Mouse (Mus musculus): Measurements from ENCODE around the gene Pcmt1. TPM values are rescaled to one million over a fixed set of nuclear protein-coding genes. Genes with fewer than 3 reads are reported as not detected.
"Not testable (repeated sequence)": the region's sequence is repeated elsewhere in the genome, so short reads cannot be mapped to it uniquely, and the experiment has no call there.

Gene Pcmt1
- total and polyA plus RNA-seq, 2 experiments from 2014 or later = 92.3 to 165 TPM

GRCm38 (mm10) chr10:7622378-7622777 is 58.6 kb downstream of the Pcmt1 start:
- Histone ChIP-seq H3K9ac (no peak overlapping the region), H3K27me3 (ENCODE audit: insufficient read depth, low read length) (no peaks in the 10 kb centered on the region), H3K36me3 (ENCODE audit: insufficient read depth) (peaks cover 37% of the 10 kb centered on the region), H3K4me2 (ENCODE audit: low read depth) (no peak overlapping the region), H3K4me3 (ENCODE audit: low read depth, low read length) (no peak overlapping the region), H3K27ac (ENCODE audit: low read depth, low read length) (no peak overlapping the region), H3K9me3 (ENCODE audit: low read length) (no peaks in the 10 kb centered on the region), H3K4me1 (ENCODE audit: insufficient read depth) (no peaks in the 10 kb centered on the region)
- DNase-seq (no peak), ATAC-seq (no peak)
- 94% methylated on average over 3 of the region's 3 CpGs for WGBS
- no peak for TF ChIP-seq CTCF (IDR thresholded peaks at IDR 0.05; ENCODE audit: low read depth)

- H3K9me3 ChIP-seq (ENCODE audit: low read length) = no peaks in the 10 kb centered on the region
- no peak overlapping the region for H3K27ac ChIP-seq (ENCODE audit: low read depth, low read length)
- H3K4me1 ChIP-seq (ENCODE audit: insufficient read depth) = no peaks in the 10 kb centered on the region
- 68% methylated on average over 5 of the region's 5 CpGs for WGBS
- DNase-seq = no peak
- no peak overlapping the region for H3K4me2 ChIP-seq (ENCODE audit: low read depth)
- ATAC-seq = no peak; the same call in 1 of the 2 replicates
- H3K9ac ChIP-seq = no peak overlapping the region
- H3K4me3 ChIP-seq (ENCODE audit: low read depth, low read length) = no peak overlapping the region
- H3K27me3 ChIP-seq (ENCODE audit: insufficient read depth, low read length) = no peaks in the 10 kb centered on the region
- TF ChIP-seq CTCF (IDR thresholded peaks at IDR 0.05; ENCODE audit: low read depth) = no peak
- peaks cover 28% of the 10 kb centered on the region for H3K36me3 ChIP-seq (ENCODE audit: insufficient read depth)
Measured at GRCm38 (mm10) chr10:7620723-7621122, 60.2 kb downstream of the Pcmt1 start.

- no peak overlapping the region for H3K9ac ChIP-seq
- no peak overlapping the region for H3K27ac ChIP-seq (ENCODE audit: low read depth, low read length)
- no peak for TF ChIP-seq CTCF (IDR thresholded peaks at IDR 0.05; ENCODE audit: low read depth)
- WGBS = 80% methylated on average over 5 of the region's 5 CpGs
- H3K9me3 ChIP-seq (ENCODE audit: low read length) = peaks cover 1% of the 10 kb centered on the region; the same call in 1 of the 2 replicates
- peaks cover 29% of the 10 kb centered on the region for H3K36me3 ChIP-seq (ENCODE audit: insufficient read depth)
- ATAC-seq (no peak; the same call in 1 of the 2 replicates), DNase-seq (no peak)
- no peaks in the 10 kb centered on the region for H3K4me1 ChIP-seq (ENCODE audit: insufficient read depth)
- H3K4me2 ChIP-seq (ENCODE audit: low read depth) = no peak overlapping the region
- H3K27me3 ChIP-seq (ENCODE audit: insufficient read depth, low read length) = no peaks in the 10 kb centered on the region
- H3K4me3 ChIP-seq (ENCODE audit: low read depth, low read length) = no peak overlapping the region
Measured at GRCm38 (mm10) chr10:7619821-7620241, 61.1 kb downstream of the Pcmt1 start.

GRCm38 (mm10) chr10:7617556-7617955 is 63.4 kb downstream of the Pcmt1 start:
- H3K36me3 ChIP-seq (ENCODE audit: insufficient read depth) = peaks cover 16% of the 10 kb centered on the region; the same call in 1 of the 2 replicates
- not testable (repeated sequence) for ATAC-seq; H3K4me1 ChIP-seq (ENCODE audit: insufficient read depth); H3K27me3 ChIP-seq (ENCODE audit: insufficient read depth, low read length); H3K4me2 ChIP-seq (ENCODE audit: low read depth); H3K4me3 ChIP-seq (ENCODE audit: low read depth, low read length); H3K9ac ChIP-seq; DNase-seq; H3K9me3 ChIP-seq (ENCODE audit: low read length); H3K27ac ChIP-seq (ENCODE audit: low read depth, low read length)
- 41% methylated on average over 3 of the region's 3 CpGs for WGBS

- not testable (repeated sequence) for H3K4me3 ChIP-seq (ENCODE audit: low read depth, low read length); H3K27ac ChIP-seq (ENCODE audit: low read depth, low read length); H3K9me3 ChIP-seq (ENCODE audit: low read length); H3K4me2 ChIP-seq (ENCODE audit: low read depth); H3K27me3 ChIP-seq (ENCODE audit: insufficient read depth, low read length); H3K9ac ChIP-seq; DNase-seq; ATAC-seq; H3K4me1 ChIP-seq (ENCODE audit: insufficient read depth)
- H3K36me3 ChIP-seq (ENCODE audit: insufficient read depth) = peaks cover 13% of the 10 kb centered on the region; the same call in 1 of the 2 replicates
- 88% methylated on average over 9 of the region's 11 CpGs for WGBS
Measured at GRCm38 (mm10) chr10:7617146-7617545, 63.8 kb downstream of the Pcmt1 start.

GRCm38 (mm10) chr10:7614834-7615233 is 66.1 kb downstream of the Pcmt1 start:
- WGBS = 82% methylated on average over 8 of the region's 8 CpGs
- H3K4me3 ChIP-seq (ENCODE audit: low read depth, low read length) = no peak overlapping the region
- no peaks in the 10 kb centered on the region for H3K4me1 ChIP-seq (ENCODE audit: insufficient read depth)
- DNase-seq = no peak
- H3K9ac ChIP-seq = no peak overlapping the region
- H3K27ac ChIP-seq (ENCODE audit: low read depth, low read length) = no peak overlapping the region
- TF ChIP-seq CTCF (IDR thresholded peaks at IDR 0.05; ENCODE audit: low read depth) = no peak
- no peak for ATAC-seq
- H3K4me2 ChIP-seq (ENCODE audit: low read depth) = no peak overlapping the region
- no peaks in the 10 kb centered on the region for H3K27me3 ChIP-seq (ENCODE audit: insufficient read depth, low read length)
- H3K36me3 ChIP-seq (ENCODE audit: insufficient read depth) = peaks cover 15% of the 10 kb centered on the region
- peaks cover 4% of the 10 kb centered on the region; the same call in 1 of the 2 replicates for H3K9me3 ChIP-seq (ENCODE audit: low read length)

GRCm38 (mm10) chr10:7612210-7612609 is 68.7 kb downstream of the Pcmt1 start:
- H3K36me3 ChIP-seq (ENCODE audit: insufficient read depth) = peaks cover 29% of the 10 kb centered on the region
- H3K9me3 ChIP-seq (ENCODE audit: low read length); ATAC-seq; H3K4me1 ChIP-seq (ENCODE audit: insufficient read depth); H3K27ac ChIP-seq (ENCODE audit: low read depth, low read length); H3K9ac ChIP-seq; DNase-seq; H3K27me3 ChIP-seq (ENCODE audit: insufficient read depth, low read length); H3K4me2 ChIP-seq (ENCODE audit: low read depth); H3K4me3 ChIP-seq (ENCODE audit: low read depth, low read length): not testable (repeated sequence)

GRCm38 (mm10) chr10:7611647-7612046 is 69.3 kb downstream of the Pcmt1 start:
- H3K9me3 ChIP-seq (ENCODE audit: low read length) = peaks cover 4% of the 10 kb centered on the region; the same call in 1 of the 2 replicates
- H3K27ac ChIP-seq (ENCODE audit: low read depth, low read length) = no peak overlapping the region
- H3K9ac ChIP-seq = no peak overlapping the region
- H3K4me1 ChIP-seq (ENCODE audit: insufficient read depth) = no peaks in the 10 kb centered on the region
- DNase-seq (no peak), ATAC-seq (no peak)
- H3K4me2 ChIP-seq (ENCODE audit: low read depth) = no peak overlapping the region
- no peak for TF ChIP-seq CTCF (IDR thresholded peaks at IDR 0.05; ENCODE audit: low read depth)
- H3K27me3 ChIP-seq (ENCODE audit: insufficient read depth, low read length) = no peaks in the 10 kb centered on the region
- peaks cover 29% of the 10 kb centered on the region for H3K36me3 ChIP-seq (ENCODE audit: insufficient read depth)
- 54% methylated on average over 6 of the region's 6 CpGs for WGBS
- no peak overlapping the region for H3K4me3 ChIP-seq (ENCODE audit: low read depth, low read length)

Data from forebrain, postnatal 0 days (tissue).